Mouse (Mus musculus) limb, embryonic 14.5 days (tissue): ENCODE results near the gene Krtap11-1. TPM values are rescaled to one million over a fixed set of nuclear protein-coding genes. Genes with fewer than 3 reads are reported as not detected.

Experiments used
- ATAC-seq: fragments of 200-750 bp; cut with Nextera tagmentation; 2 replicates; pipeline ENCODE4 v1.8.0; 2017; ENCODE audit warnings: low read depth, moderate number of reproducible peaks, moderate TSS enrichment; ENCODE audit not compliant: low FRiP score
- DNase-seq: peaks from one replicate; pipeline ENCODE4 v3.0.0-alpha.2; 2015; ENCODE audit warnings: low spot score
- H3K27ac ChIP-seq: fragments of 300-500 bp; sonication (generic); replicated peaks from 2 replicates; pipeline ENCODE4 v1.5.1; 2014; ENCODE audit warnings: low read depth, mild to moderate bottlenecking, low read length, moderate library complexity, mixed read lengths
- H3K27me3 ChIP-seq: fragments of 300-500 bp; sonication (generic); 2 replicates; pipeline ENCODE4 v1.6.1; 2014; ENCODE audit warnings: low read length, mixed read lengths; ENCODE audit not compliant: control insufficient read depth, insufficient read depth
- H3K36me3 ChIP-seq: fragments of 300-500 bp; sonication (generic); 2 replicates; pipeline ENCODE4 v1.6.1; 2014; ENCODE audit warnings: mild to moderate bottlenecking, low read length, moderate library complexity, mixed read lengths; ENCODE audit not compliant: control insufficient read depth, insufficient read depth
- H3K4me1 ChIP-seq: fragments of 300-500 bp; sonication (generic); 2 replicates; pipeline ENCODE4 v1.6.1; 2014; ENCODE audit warnings: antibody characterized with exemption, low read length, mixed read lengths; ENCODE audit not compliant: control insufficient read depth, insufficient read depth
- H3K4me2 ChIP-seq: fragments of 300-500 bp; sonication (generic); replicated peaks from 2 replicates; pipeline ENCODE4 v1.6.1; 2014; ENCODE audit warnings: low read depth, mild to moderate bottlenecking, low read length, moderate library complexity; ENCODE audit not compliant: severe bottlenecking
- H3K4me3 ChIP-seq: fragments of 300-500 bp; sonication (generic); replicated peaks from 2 replicates; pipeline ENCODE4 v1.5.1; 2014; ENCODE audit warnings: low read length
- H3K9ac ChIP-seq: fragments of 300-500 bp; sonication (generic); 2 replicates; pipeline ENCODE4 v1.6.1; 2014; ENCODE audit warnings: mild to moderate bottlenecking, low read depth, low read length, moderate library complexity; ENCODE audit not compliant: severe bottlenecking
- H3K9me3 ChIP-seq: fragments of 300-500 bp; sonication (generic); 2 replicates; pipeline ENCODE4 v1.6.1; 2016; ENCODE audit warnings: low read length; ENCODE audit not compliant: control insufficient read depth
- POLR2A ChIP-seq: fragments of 200-500 bp; IDR thresholded peaks from 2 replicates; pipeline ENCODE4 v1.8.0; 2012; ENCODE audit warnings: inconsistent platforms, mild to moderate bottlenecking, moderate library complexity, borderline replicate concordance; ENCODE audit not compliant: insufficient read depth, insufficient read length; ENCODE audit errors: extremely low read depth
- WGBS: fragments of 180-500 bp; shearing (Covaris S2); extraction: QIAGEN DNeasy Blood & Tissue Kit; methylation state at CpG from one replicate; pipeline ENCODE4 v1.1.7; 2014; 5-methylcytosine and 5-hydroxymethylcytosine counted together
- polyA plus RNA-seq, 2 experiments: library from polyadenylated mRNA; depleted of rRNA in 1 of 2; stranded (reverse) in 1 of 2; unstranded in 1 of 2; fragments of >200 nt; fragmentation: Nextera tagmentation in 1 of 2; extraction: Ambion mirVana in 1 of 2; gene quantifications; 2 replicates each; pipeline versions ENCODE4 v1.2.1 to v1.2.3; 2012 to 2014

The Krtap11-1 gene
- polyA plus RNA-seq (2012; rRNA removed), result not detected in 2 replicates
- polyA plus RNA-seq (2014; fragmentation: Nextera tagmentation; extraction: Ambion mirVana), result not detected in 2 replicates

DNA sequence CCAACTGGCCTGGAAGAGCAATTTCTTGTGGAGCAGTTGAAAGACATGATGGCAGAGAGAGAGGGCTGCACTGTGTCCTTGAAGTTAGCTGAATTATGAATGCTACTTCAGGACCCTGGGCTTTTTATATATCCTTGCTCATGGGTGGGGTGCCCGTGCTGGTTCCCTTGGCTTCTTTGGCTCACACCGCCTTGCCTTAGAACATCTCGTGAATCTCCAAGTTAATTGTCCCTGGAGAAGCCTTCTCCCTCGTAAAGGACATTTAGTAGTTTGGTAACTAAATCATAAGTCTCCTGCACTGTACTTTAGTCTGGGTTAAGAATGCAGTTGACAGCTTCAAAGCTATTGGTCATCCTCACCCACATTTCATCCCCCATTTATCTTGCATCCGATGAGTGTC, at the start of gene Krtap11-1:
TSS of gene Krtap11-1 (minus strand) at position 101 of the 400 bp plus-strand sequence.
- TF ChIP-seq POLR2A, result no peak

DNA sequence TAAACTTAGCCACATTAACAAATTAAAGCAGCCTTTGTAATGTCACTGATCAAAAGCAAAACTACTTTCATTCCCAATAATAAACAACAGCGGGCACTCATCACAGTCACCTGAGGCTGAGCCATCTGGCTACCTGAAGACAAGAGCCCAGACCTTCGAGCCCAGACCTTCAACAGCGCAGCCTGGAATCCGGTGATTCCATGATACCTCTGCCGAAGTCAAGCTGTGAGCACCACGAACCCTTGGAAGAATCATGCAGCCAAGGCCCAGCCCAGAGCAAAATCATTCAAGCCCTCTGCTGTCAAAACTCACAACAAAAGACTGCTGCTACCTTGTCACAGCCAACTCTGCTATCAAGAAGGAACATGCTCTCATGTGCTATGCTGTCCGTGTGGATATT, 47.2 kb upstream of the Krtap11-1 start:
- no peaks in the 10 kb centered on the region for H3K36me3 ChIP-seq
- ATAC-seq (no peak), DNase-seq (no peak)
- no peak overlapping the region for H3K27ac ChIP-seq
- no peaks in the 10 kb centered on the region for H3K4me1 ChIP-seq
- no peak overlapping the region for H3K4me2 ChIP-seq
- no peak overlapping the region for H3K9ac ChIP-seq
- H3K4me3 ChIP-seq, result no peak overlapping the region
- H3K9me3 ChIP-seq, result no peaks in the 10 kb centered on the region
- no peaks in the 10 kb centered on the region for H3K27me3 ChIP-seq
- 82% methylated on average over 7 of the region's 7 CpGs for whole genome bisulfite sequencing
- no peak for TF ChIP-seq POLR2A

More for the DNA sequence above, at the start of gene Krtap11-1:
- Histone ChIP-seq H3K27ac (no peak within 1 kb of the TSS), H3K36me3 (no peaks in the 10 kb centered on the region), H3K4me1 (no peaks in the 10 kb centered on the region), H3K9ac (no peak within 1 kb of the TSS), H3K9me3 (no peaks in the 10 kb centered on the region), H3K4me2 (no peak within 1 kb of the TSS), H3K27me3 (no peaks in the 10 kb centered on the region), H3K4me3 (no peak within 1 kb of the TSS)
- ATAC-seq (no peak), DNase-seq (no peak)
- 87% methylated on average over 5 of the region's 5 CpGs for WGBS

DNA sequence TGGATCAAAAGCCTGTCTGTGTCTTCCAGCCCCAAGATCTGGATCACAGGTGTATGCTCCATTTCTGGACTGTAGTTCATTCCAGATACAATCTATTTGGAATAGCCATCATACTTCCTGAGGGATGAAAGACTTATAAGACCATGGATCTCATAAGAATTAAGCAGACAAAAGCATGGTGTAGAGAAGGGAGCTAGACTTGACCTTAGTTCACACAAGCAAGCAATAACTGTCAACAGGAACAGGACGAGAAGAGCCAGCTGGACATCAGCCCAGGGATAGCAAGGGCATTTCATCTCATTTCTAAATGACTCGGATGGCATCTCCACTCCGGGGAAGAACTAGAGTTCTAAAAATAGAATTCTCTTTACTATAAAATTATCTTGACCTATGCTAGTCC, 46.3 kb upstream of the Krtap11-1 start:
- H3K27ac ChIP-seq, result no peak overlapping the region
- DNase-seq (no peak), ATAC-seq (no peak)
- TF ChIP-seq POLR2A, result no peak
- H3K4me1 ChIP-seq, result no peaks in the 10 kb centered on the region
- H3K36me3 ChIP-seq, result no peaks in the 10 kb centered on the region
- WGBS, result 68% methylated on average over 3 of the region's 3 CpGs
- H3K9me3 ChIP-seq, result no peaks in the 10 kb centered on the region
- no peak overlapping the region for H3K9ac ChIP-seq
- no peaks in the 10 kb centered on the region for H3K27me3 ChIP-seq
- no peak overlapping the region for H3K4me2 ChIP-seq
- H3K4me3 ChIP-seq, result no peak overlapping the region

DNA sequence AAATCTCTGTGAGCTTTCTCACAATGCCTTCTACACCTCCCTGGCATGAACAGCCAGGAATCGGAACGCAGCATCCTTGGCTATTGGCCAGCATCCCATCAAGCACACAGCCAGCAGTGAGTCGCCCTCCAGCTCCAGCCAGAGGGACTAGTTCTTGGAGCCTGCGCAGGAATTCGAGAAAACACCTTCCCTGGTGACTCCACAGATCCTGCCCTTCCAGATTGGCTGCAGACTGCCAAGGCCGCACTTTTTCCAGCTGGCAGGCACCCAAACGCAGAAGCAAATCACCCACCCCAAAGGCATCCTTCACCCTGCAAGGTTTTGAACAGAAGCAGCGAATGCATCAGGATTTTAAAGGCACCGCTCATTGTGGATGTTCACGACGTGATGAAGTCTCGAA, 42.7 kb upstream of the Krtap11-1 start:
- no peak for TF ChIP-seq POLR2A
- no peak overlapping the region for H3K27ac ChIP-seq
- no peaks in the 10 kb centered on the region for H3K27me3 ChIP-seq
- no peak for DNase-seq
- no peak overlapping the region for H3K4me3 ChIP-seq
- no peak overlapping the region for H3K9ac ChIP-seq
- H3K9me3 ChIP-seq, result no peaks in the 10 kb centered on the region
- ATAC-seq, result no peak
- H3K4me2 ChIP-seq, result no peak overlapping the region
- no peaks in the 10 kb centered on the region for H3K4me1 ChIP-seq
- 76% methylated on average over 12 of the region's 12 CpGs for WGBS
- H3K36me3 ChIP-seq, result no peaks in the 10 kb centered on the region

DNA sequence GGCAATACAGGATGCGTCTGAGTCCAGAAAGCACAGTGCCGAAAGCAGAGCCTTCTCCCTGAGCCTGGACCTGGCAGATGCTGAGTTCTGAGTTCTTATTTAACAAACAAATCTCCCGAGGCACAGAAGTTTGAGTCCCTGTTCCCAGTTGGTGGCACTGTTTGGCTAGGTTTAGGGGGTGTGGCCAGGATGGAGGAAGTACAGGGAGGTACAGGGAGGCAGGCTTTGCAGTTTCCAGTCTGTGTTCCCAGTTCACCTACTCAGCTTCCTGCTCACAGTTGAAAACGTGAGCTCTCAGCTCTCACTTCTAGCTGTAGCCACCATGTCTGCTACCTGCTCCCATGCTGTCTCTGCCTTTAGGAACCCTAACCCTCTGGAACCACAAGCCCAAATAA, 37.8 kb upstream of the Krtap11-1 start:
- Histone ChIP-seq H3K4me2 (no peak overlapping the region), H3K4me3 (no peak overlapping the region), H3K36me3 (no peaks in the 10 kb centered on the region), H3K9ac (no peak overlapping the region), H3K27ac (no peak overlapping the region), H3K4me1 (no peaks in the 10 kb centered on the region), H3K9me3 (no peaks in the 10 kb centered on the region), H3K27me3 (no peaks in the 10 kb centered on the region)
- no peak for TF ChIP-seq POLR2A
- 66% methylated on average over 4 of the region's 4 CpGs for WGBS
- ATAC-seq (no peak), DNase-seq (no peak)
